Mouse (Mus musculus) CH12.LX (cell line): ENCODE results near the gene Apol7a. TPM values are rescaled to one million over a fixed set of nuclear protein-coding genes. Genes with fewer than 3 reads are reported as not detected.
"Not testable (repeated sequence)": the region's sequence is repeated elsewhere in the genome, so short reads cannot be mapped to it uniquely, and the experiment has no call there.

ENCODE experiments used
- DNase-seq: peaks from one replicate; pipeline ENCODE4 v3.0.0-alpha.2; 2013; ENCODE audit errors: extremely low read depth
- H3K27ac ChIP-seq: 2 replicates; pipeline ENCODE4 v1.5.1; 2012; ENCODE audit warnings: low read depth, mild to moderate bottlenecking, control low read depth, moderate library complexity; ENCODE audit not compliant: insufficient read depth
- H3K27me3 ChIP-seq: replicated peaks from 2 replicates; pipeline ENCODE3; 2012; ENCODE audit warnings: inconsistent platforms
- H3K36me3 ChIP-seq, 2 experiments: replicated peaks in 1 of 2; 2 replicates each; pipeline versions ENCODE3 to v1.6.1; 2012; ENCODE audit warnings: inconsistent platforms in 1 of 2, low read length in 1 of 2, mild to moderate bottlenecking in 1 of 2, mixed read lengths in 1 of 2, moderate library complexity in 1 of 2; ENCODE audit not compliant: control insufficient read depth in 1 of 2, insufficient read depth in 1 of 2
- H3K4me1 ChIP-seq, 2 experiments: 2 replicates each; pipeline ENCODE4 v1.6.1; 2012; ENCODE audit warnings: inconsistent platforms in 1 of 2, moderate library complexity in 1 of 2; ENCODE audit not compliant: insufficient read depth in 2 of 2, control insufficient read depth in 1 of 2
- H3K4me2 ChIP-seq: 2 replicates; pipeline ENCODE4 v1.6.1; 2012; ENCODE audit warnings: low read depth, mild to moderate bottlenecking, control low read depth; ENCODE audit not compliant: poor library complexity, insufficient read depth, severe bottlenecking
- H3K4me3 ChIP-seq, 3 experiments: fragments of 150-350 bp in 1 of 3; sonication (generic) in 1 of 3; replicated peaks in 1 of 3; 2 replicates each; pipeline versions ENCODE3 to v1.5.1; 2011 to 2012; ENCODE audit warnings: low read depth in 2 of 3, low read length in 2 of 3, mild to moderate bottlenecking in 2 of 3, moderate library complexity in 2 of 3, control low read depth in 1 of 3, improper control_type of control experiment in 1 of 3, inconsistent platforms in 1 of 3, mixed read lengths in 1 of 3; ENCODE audit not compliant: poor library complexity in 1 of 3
- H3K79me2 ChIP-seq: replicated peaks from 2 replicates; pipeline ENCODE4 v1.6.1; 2012; ENCODE audit warnings: mild to moderate bottlenecking, moderate library complexity; ENCODE audit not compliant: control insufficient read depth, poor library complexity, insufficient read depth, severe bottlenecking; ENCODE audit errors: extremely low read depth
- H3K9ac ChIP-seq: 2 replicates; pipeline ENCODE4 v1.6.1; 2012; ENCODE audit warnings: low read depth, mild to moderate bottlenecking, control low read depth, moderate library complexity; ENCODE audit not compliant: insufficient read depth
- H3K9me3 ChIP-seq: replicated peaks from 2 replicates; pipeline ENCODE3; 2012; ENCODE audit warnings: low read length, inconsistent platforms, mixed read lengths
- CTCF ChIP-seq, 2 experiments: IDR thresholded peaks in 1 of 2; conservative IDR thresholded peaks in 1 of 2; 2 replicates each; pipeline ENCODE4 v1.5.1; 2011 to 2012; ENCODE audit warnings: low read depth in 2 of 2, low read length in 2 of 2, improper control_type of control experiment in 1 of 2, inconsistent platforms in 1 of 2, mild to moderate bottlenecking in 1 of 2, moderate library complexity in 1 of 2
- dilution Hi-C: fragments of 300-500 bp; cut with MboI; formaldehyde crosslinking; loops from 2 replicates; pipeline ENCODE4 v1.14.3; 2020; ENCODE audit warnings: low sequenced_read_pairs; ENCODE audit not compliant: extremely low pct_unique_long_range_greater_than_20kb, extremely low pct_ligation_motif_present
- in situ Hi-C: fragments of 300-500 bp; cut with MboI; formaldehyde crosslinking; loops from 3 replicates; pipeline ENCODE4 v1.14.3; 2019; ENCODE audit warnings: low sequenced_read_pairs, low pct_ligation_motif_present, low pct_unique_long_range_greater_than_20kb, mixed read lengths
- polyA plus RNA-seq: library from polyadenylated mRNA; unstranded; fragments of >175 nt; gene quantifications from 2 replicates; pipeline ENCODE4 v1.2.1, GENCODE M21; 2012; ENCODE audit warnings: low read depth; ENCODE audit not compliant: insufficient read length
- total RNA-seq, 2 experiments: library from RNA; depleted of rRNA; stranded (reverse); fragments of 300-350 nt in 1 of 2; fragments of >200 nt in 1 of 2; gene quantifications; 2 replicates each; pipeline ENCODE4 v1.2.3; 2012 to 2014

Apol7a gene
- total and polyA plus RNA-seq, 3 experiments = not detected

DNA sequence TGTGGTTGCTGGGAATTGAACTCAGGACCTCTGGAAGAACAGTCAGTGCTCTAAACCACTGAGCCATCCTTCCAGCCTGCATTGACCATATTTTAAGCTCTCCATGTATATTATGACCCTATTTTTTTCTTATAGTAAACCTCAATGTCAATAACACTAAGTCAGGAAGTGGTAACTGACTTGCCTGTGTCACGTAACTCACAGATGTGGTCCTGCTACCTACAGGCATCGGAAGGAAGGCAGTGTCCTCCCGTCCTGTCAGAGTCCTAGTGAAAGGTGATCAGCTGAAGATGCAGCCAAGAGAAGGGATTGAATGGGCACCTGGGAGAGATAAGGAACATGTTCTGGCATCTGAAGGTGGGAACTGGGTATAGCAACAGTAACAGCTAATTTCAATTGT lies 20.7 kb upstream of the Apol7a start:
- H3K27ac ChIP-seq, in situ Hi-C loops, H3K4me1 ChIP-seq, H3K27me3 ChIP-seq, dilution Hi-C loops, DNase-seq, H3K36me3 ChIP-seq, H3K79me2 ChIP-seq, H3K9ac ChIP-seq, H3K4me3 ChIP-seq, H3K4me2 ChIP-seq, H3K9me3 ChIP-seq: not testable (repeated sequence)

GRCm38 (mm10) chr15:77416655-77417333 lies 17.9 kb upstream of the Apol7a start:
- H3K9me3 ChIP-seq, H3K27me3 ChIP-seq, H3K4me3 ChIP-seq, H3K4me2 ChIP-seq, DNase-seq, H3K36me3 ChIP-seq, H3K9ac ChIP-seq, H3K27ac ChIP-seq, dilution Hi-C loops, in situ Hi-C loops, H3K79me2 ChIP-seq, H3K4me1 ChIP-seq: not testable (repeated sequence)

- H3K4me2 ChIP-seq, H3K36me3 ChIP-seq, H3K79me2 ChIP-seq, H3K9ac ChIP-seq, DNase-seq, dilution Hi-C loops, H3K27ac ChIP-seq, H3K4me3 ChIP-seq, H3K27me3 ChIP-seq, in situ Hi-C loops, H3K4me1 ChIP-seq, H3K9me3 ChIP-seq: not testable (repeated sequence)
Observed at GRCm38 (mm10) chr15:77415653-77416052, 16.7 kb upstream of the Apol7a start.

DNA sequence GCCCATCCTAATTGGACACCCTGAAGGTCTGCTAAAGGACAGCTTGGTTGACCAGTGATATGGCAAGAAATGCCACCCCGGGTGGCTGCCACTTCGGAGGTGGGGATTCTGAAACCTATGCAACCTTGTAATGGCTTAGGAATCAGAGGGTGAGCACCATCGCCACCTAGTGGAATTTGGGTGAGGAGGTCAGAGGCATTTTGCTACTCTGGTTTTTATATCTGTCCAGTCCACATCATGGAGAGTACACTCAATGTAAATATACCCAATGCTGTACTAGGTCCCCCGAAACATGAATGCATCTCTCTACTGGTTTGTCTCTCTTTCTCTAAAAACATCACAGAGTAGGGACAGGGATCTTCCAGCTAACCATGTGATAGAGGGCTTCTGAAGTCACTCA lies 13.8 kb upstream of the Apol7a start:
- peaks cover 13% of the 10 kb centered on the region for H3K27me3 ChIP-seq
- H3K4me2 ChIP-seq, in situ Hi-C loops, H3K4me1 ChIP-seq, dilution Hi-C loops, H3K9me3 ChIP-seq, H3K27ac ChIP-seq, H3K36me3 ChIP-seq, H3K4me3 ChIP-seq, H3K9ac ChIP-seq, H3K79me2 ChIP-seq: not testable (repeated sequence)
- peak in 1 of 2 experiments; percentile 38; a peak in 2 of 4 replicates for TF ChIP-seq CTCF (conservative IDR thresholded peaks at IDR 0.05 in 1 of 2, IDR thresholded peaks at IDR 0.05 in 1 of 2; ENCODE audit: low read depth in 2 of 2, low read length in 2 of 2)
- DNase-seq = peak; percentile 0

DNA sequence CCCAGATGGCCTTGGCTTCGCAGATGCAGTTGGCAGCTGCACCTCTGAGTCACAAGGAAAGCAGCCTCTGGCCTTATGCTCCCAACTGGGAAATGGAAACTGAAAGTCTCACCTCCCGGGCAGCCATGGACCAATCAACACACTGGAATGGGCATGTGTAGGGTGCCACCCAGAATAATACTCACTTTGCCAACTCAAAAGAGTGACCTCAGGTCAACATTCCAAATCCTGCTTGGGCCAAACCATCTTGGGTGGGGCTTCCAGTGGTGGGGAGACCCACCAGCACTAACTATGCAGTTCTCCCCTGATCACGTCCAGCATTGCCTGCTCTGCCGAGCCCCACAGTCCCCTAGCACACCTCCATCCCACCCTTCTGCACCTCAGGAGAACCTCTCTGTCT lies 12.1 kb upstream of the Apol7a start, which contains the start of gene Apol9a:
TSS of gene Apol9a (minus strand) at position 101 of the 400 bp plus-strand sequence.
- in situ Hi-C loops, DNase-seq, H3K4me3 ChIP-seq, H3K9ac ChIP-seq, dilution Hi-C loops, H3K9me3 ChIP-seq, H3K79me2 ChIP-seq, H3K27ac ChIP-seq, H3K4me1 ChIP-seq, H3K4me2 ChIP-seq, H3K36me3 ChIP-seq: not testable (repeated sequence)
- peaks cover 13% of the 10 kb centered on the region for H3K27me3 ChIP-seq

GRCm38 (mm10) chr15:77406370-77406769 lies 7.5 kb upstream of the Apol7a start:
- H3K79me2 ChIP-seq, dilution Hi-C loops, in situ Hi-C loops, H3K9me3 ChIP-seq, H3K27ac ChIP-seq, H3K4me1 ChIP-seq, H3K9ac ChIP-seq, H3K36me3 ChIP-seq, H3K4me3 ChIP-seq, H3K4me2 ChIP-seq, DNase-seq: not testable (repeated sequence)
- peaks cover 13% of the 10 kb centered on the region for H3K27me3 ChIP-seq
